Mouse (Mus musculus) heart, postnatal 0 days (tissue): ENCODE measurements around the gene Padi2. TPM values are rescaled to one million over a fixed set of nuclear protein-coding genes. Genes with fewer than 3 reads are reported as not detected.

ENCODE experiments used
- ATAC-seq: fragments of 200-750 bp; cut with Nextera tagmentation; 2 replicates; pipeline ENCODE4 v1.8.0; 2017; ENCODE audit warnings: low read depth, moderate number of reproducible peaks, moderate library complexity; ENCODE audit not compliant: insufficient read depth
- DNase-seq: peaks from one replicate; pipeline ENCODE4 v3.0.0-alpha.2; 2016; ENCODE audit warnings: low spot score
- H3K27ac ChIP-seq: fragments of 300-500 bp; sonication (generic); 2 replicates; pipeline ENCODE4 v1.5.1; 2014; ENCODE audit warnings: low read depth, mild to moderate bottlenecking
- H3K27me3 ChIP-seq: fragments of 300-500 bp; sonication (generic); 2 replicates; pipeline ENCODE4 v1.6.1; 2014; ENCODE audit warnings: low read length, mixed read lengths; ENCODE audit not compliant: control insufficient read depth, insufficient read depth
- H3K36me3 ChIP-seq: fragments of 300-500 bp; sonication (generic); replicated peaks from 2 replicates; pipeline ENCODE4 v1.6.1; 2014; ENCODE audit warnings: low read length, mixed read lengths; ENCODE audit not compliant: control insufficient read depth, insufficient read depth
- H3K4me1 ChIP-seq: fragments of 300-500 bp; sonication (generic); 2 replicates; pipeline ENCODE4 v1.6.1; 2014; ENCODE audit warnings: antibody characterized with exemption; ENCODE audit not compliant: control insufficient read depth, insufficient read depth
- H3K4me2 ChIP-seq: fragments of 300-500 bp; sonication (generic); 2 replicates; pipeline ENCODE4 v1.6.1; 2014; ENCODE audit warnings: low read depth, mild to moderate bottlenecking, low read length, moderate library complexity
- H3K4me3 ChIP-seq: fragments of 300-500 bp; sonication (generic); 2 replicates; pipeline ENCODE4 v1.5.1; 2014; ENCODE audit warnings: low read depth, low read length
- H3K9ac ChIP-seq: fragments of 300-500 bp; sonication (generic); replicated peaks from 2 replicates; pipeline ENCODE4 v1.6.1; 2014; ENCODE audit warnings: low read depth, low read length, mixed read lengths
- H3K9me3 ChIP-seq: fragments of 300-500 bp; sonication (generic); replicated peaks from 2 replicates; pipeline ENCODE4 v1.6.1; 2016; ENCODE audit warnings: low read length; ENCODE audit not compliant: control insufficient read depth
- CTCF ChIP-seq: IDR thresholded peaks from 2 replicates; pipeline ENCODE4 v1.5.1; 2016; ENCODE audit warnings: antibody characterized with exemption, control low read depth, low read depth
- EP300 ChIP-seq: IDR thresholded peaks from 2 replicates; pipeline ENCODE4 v1.6.1; 2016; ENCODE audit warnings: antibody characterized with exemption, low read depth
- WGBS: fragments of 180-500 bp; shearing (Covaris S2); extraction: QIAGEN DNeasy Blood & Tissue Kit; methylation state at CpG from one replicate; pipeline ENCODE4 v1.1.7; 2014; 5-methylcytosine and 5-hydroxymethylcytosine counted together
- polyA plus RNA-seq: library from polyadenylated mRNA; unstranded; fragments of >200 nt; fragmentation: Nextera tagmentation; extraction: Ambion mirVana; gene quantifications from 2 replicates; pipeline ENCODE4 v1.2.1, GENCODE M21; 2015
- total RNA-seq: library from RNA; depleted of rRNA; stranded (reverse); fragments of >200 nt; gene quantifications from 2 replicates; pipeline ENCODE4 v1.2.3, GENCODE M21; 2014; ENCODE audit warnings: low replicate concordance

Padi2 gene
- total and polyA plus RNA-seq, 2 experiments from 2014 or later: 0.31 to 0.44 TPM

DNA sequence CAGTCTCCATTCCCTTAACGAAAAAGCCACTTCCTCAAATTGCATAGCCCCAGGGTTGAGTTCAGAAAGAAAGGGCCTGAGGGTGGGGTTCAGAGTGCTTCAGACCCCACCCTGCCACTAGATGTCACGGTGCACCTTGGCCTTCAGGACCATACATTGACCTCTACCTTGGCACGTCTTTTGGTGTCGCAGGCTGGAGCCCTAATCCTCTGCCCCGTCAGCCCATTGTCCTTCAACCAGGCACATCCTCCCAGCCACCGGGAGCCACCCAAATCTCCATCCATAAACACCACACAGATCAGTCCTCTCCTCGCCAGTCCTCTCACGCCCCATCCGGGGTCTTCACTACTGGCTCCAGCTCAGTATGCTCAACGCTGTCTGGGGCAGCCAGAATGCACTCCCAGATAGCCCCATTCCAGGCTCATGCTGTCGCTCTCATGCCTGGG lies 695 bp upstream of the Padi2 start:
- Histone ChIP-seq H3K27me3 (peaks cover 39% of the 10 kb centered on the region), H3K9me3 (no peaks in the 10 kb centered on the region), H3K4me2 (peak overlapping the region; percentile 63), H3K4me3 (peak overlapping the region; percentile 40), H3K27ac (no peak overlapping the region), H3K36me3 (no peaks in the 10 kb centered on the region), H3K9ac (no peak overlapping the region), H3K4me1 (peaks cover 5% of the 10 kb centered on the region; the same call in 1 of the 2 replicates)
- 0 out of 2 replicates have a peak, but pooled peaks have one; percentile 21 for ATAC-seq
- DNase-seq: no peak
- 26% methylated on average over 11 of the region's 11 CpGs for WGBS
- no peak for TF ChIP-seq CTCF
- TF ChIP-seq EP300: no peak

DNA sequence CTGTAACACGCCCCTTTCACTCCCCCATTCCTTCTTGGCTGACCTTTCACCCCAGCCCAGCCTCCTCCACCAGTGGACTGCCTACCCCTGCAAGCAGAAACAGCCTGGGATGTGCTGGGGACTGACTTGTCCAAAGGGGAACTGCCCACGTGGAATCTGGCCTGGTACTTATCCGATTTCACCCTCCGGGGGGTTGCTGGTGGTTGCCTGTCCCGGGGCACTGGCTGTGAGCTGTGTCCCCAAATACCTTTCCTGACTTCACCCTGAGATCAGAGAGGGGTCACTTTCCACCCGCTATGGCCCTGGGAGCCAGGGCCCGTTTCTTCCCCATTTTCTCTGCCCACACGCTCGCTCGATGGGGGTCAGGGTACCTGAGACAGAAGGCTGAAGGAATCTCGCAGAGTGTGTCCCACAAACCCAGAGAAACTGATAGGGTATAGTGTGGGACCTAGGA lies 710 bp downstream of the Padi2 start:
- Histone ChIP-seq H3K27ac (no peak overlapping the region), H3K4me3 (no peak overlapping the region), H3K4me1 (peaks cover 5% of the 10 kb centered on the region), H3K36me3 (no peaks in the 10 kb centered on the region), H3K9me3 (no peaks in the 10 kb centered on the region), H3K27me3 (peaks cover 36% of the 10 kb centered on the region), H3K9ac (no peak overlapping the region), H3K4me2 (no peak overlapping the region)
- TF ChIP-seq CTCF (no peak), EP300 (no peak)
- ATAC-seq (no peak), DNase-seq (no peak)
- WGBS: 66% methylated on average over 11 of the region's 11 CpGs

DNA sequence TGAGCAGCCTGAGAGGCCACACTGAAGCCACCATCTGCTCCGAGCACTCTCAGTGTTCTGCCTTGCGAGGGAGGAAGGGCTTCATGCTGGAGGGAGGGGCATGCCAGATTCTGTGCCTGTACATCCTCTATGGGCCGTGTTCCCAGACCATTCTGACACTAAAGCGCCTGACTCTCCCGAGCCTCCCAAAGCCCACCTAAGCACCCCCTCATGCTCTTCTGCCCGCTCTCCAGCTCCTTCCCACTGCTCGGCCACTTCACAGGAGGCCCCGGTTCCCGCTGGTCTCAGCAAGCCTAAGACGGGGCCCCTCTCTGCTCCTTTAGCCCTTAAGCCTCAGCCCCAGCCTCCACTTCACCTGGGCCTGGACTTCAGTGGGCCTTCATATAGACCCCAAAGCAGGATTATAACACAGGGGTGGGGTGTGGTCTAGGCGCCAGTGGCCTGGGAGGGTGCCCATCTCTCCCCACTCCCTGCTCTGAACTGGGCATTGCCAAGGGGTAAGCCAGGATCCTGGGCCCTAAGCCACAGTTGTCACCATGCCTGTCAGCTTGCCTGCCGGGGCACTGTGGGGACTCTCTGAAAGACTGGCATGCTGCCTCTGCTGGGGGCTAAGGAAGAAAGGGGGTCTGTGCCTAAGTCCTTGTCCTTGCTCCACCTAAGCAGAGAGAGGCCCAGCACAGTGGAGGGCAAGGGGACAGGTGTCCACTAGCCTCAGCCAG lies 1.3 kb downstream of the Padi2 start:
- DNase-seq (no peak), ATAC-seq (no peak)
- H3K27ac ChIP-seq: no peak overlapping the region
- no peaks in the 10 kb centered on the region for H3K9me3 ChIP-seq
- H3K27me3 ChIP-seq: peaks cover 36% of the 10 kb centered on the region
- H3K4me1 ChIP-seq: peaks cover 5% of the 10 kb centered on the region
- H3K4me3 ChIP-seq: no peak overlapping the region
- no peaks in the 10 kb centered on the region for H3K36me3 ChIP-seq
- no peak overlapping the region for H3K9ac ChIP-seq
- TF ChIP-seq EP300 (no peak), CTCF (no peak)
- 66% methylated on average over 12 of the region's 12 CpGs for WGBS
- H3K4me2 ChIP-seq: no peak overlapping the region

GRCm38 (mm10) chr4:140908627-140909026 lies 2.5 kb downstream of the Padi2 start:
- Histone ChIP-seq H3K4me2 (no peak overlapping the region), H3K9ac (no peak overlapping the region), H3K27ac (no peak overlapping the region), H3K4me3 (no peak overlapping the region), H3K36me3 (no peaks in the 10 kb centered on the region), H3K9me3 (no peaks in the 10 kb centered on the region), H3K4me1 (peaks cover 5% of the 10 kb centered on the region), H3K27me3 (peaks cover 36% of the 10 kb centered on the region)
- 45% methylated on average over 5 of the region's 5 CpGs for WGBS
- DNase-seq (no peak), ATAC-seq (no peak)
- TF ChIP-seq EP300 (no peak), CTCF (no peak)

DNA sequence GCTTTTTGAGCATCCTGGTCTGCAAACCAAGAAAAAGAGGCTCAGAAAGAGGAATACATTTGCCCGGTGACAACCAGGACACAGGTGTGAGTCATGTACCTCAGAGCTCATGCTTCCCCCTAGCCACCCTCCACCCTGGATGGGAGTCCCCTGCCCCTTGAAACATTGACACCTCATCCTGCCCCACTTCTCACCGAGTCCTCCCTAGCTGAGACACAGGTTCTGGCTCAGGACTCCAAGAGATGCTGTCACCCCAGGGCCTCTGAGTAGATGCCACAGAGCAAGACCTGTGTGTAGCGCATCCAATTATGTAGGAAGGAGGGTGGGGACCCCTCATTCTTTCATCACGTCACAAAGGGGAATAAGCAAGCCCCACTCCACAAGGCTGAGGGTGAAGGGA lies 3.4 kb downstream of the Padi2 start:
- 69% methylated on average over 4 of the region's 4 CpGs for WGBS
- Histone ChIP-seq H3K27ac (no peak overlapping the region), H3K9ac (no peak overlapping the region), H3K9me3 (no peaks in the 10 kb centered on the region), H3K36me3 (no peaks in the 10 kb centered on the region), H3K27me3 (peaks cover 36% of the 10 kb centered on the region), H3K4me3 (no peak overlapping the region), H3K4me2 (no peak overlapping the region), H3K4me1 (peaks cover 5% of the 10 kb centered on the region)
- ATAC-seq: no peak
- DNase-seq: no peak
- TF ChIP-seq EP300 (no peak), CTCF (no peak)
